Mouse (Mus musculus) c-Kit-positive CD71-positive TER-119-negative erythroid progenitor cells, embryonic 14.5 days (primary cell): Measurements from ENCODE around the gene Krtdap.
"Not testable (repeated sequence)": the region's sequence is repeated elsewhere in the genome, so short reads cannot be mapped to it uniquely, and the experiment has no call there.

Source experiments
- DNase-seq: peaks from one replicate; pipeline ENCODE4 v3.0.0-alpha.2; 2013; ENCODE audit warnings: low read depth

Krtdap gene

DNA sequence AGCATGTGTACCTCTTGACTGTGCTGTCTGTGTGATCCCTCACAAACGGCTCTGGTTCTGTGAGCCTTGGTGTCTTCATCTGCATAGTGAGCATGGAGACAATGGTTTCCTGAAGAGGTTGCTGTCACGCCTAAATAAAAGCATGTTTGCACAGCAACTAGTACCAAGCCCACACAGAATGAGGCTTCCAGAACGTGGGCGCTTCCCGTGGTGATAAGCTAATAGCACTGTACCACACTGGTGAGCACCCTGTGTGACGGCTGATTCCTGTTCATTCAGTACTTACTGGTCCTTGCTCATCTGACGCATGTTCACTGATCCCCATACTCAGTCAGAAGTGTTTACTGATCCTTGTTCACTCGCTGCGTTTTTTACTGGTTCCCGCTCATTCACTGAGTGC, 2.4 kb downstream of the Krtdap start:
- DNase-seq, result no peak

GRCm38 (mm10) chr7:30791921-30792320, 4.2 kb downstream of the Krtdap start:
- DNase-seq, result no peak

GRCm38 (mm10) chr7:30794921-30795320, 7.2 kb downstream of the Krtdap start:
- DNase-seq, result no peak

DNA sequence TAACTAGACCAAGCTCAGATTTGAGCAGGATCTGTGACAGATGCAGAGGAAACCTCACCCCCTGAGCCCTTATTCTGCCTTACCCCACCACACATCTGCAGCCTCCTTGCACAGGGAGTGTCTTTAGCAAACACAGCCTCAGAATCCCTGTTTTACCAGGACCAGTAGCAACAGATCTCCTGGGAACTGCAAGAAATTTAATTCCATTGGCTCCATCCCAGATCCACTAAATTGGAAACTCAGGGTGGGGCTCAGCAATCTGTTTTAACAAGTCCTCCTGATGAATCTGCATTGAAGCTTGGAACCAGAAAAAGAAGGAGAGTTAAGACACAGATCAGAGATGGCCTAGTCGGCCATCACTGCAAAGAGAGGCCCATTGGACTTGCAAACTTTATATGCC, 9.1 kb downstream of the Krtdap start:
- no peak for DNase-seq

DNA sequence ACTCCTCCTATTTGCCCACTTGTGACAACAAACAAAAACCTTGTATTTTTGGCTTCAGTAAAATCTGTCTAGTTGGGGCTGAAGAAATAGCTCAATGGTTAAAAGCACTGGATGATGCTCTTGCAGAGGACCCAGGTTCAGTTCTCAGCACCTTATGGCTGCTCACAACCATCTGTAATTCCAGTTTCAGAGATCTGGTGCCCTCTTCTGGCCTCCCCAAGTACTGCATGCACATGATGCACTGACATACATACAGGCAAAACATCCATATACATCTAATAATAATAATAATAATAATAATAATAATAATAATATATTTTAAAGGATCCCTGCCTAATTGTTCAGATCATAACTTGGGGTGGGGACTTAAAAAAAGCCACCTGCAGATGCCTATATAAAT, 13.0 kb downstream of the Krtdap start:
- no peak for DNase-seq

GRCm38 (mm10) chr7:30803256-30803655, 15.6 kb downstream of the Krtdap start:
- no peak for DNase-seq

GRCm38 (mm10) chr7:30804026-30804715, 16.5 kb downstream of the Krtdap start:
- no peak for DNase-seq

- peak; percentile 36 for DNase-seq
These were observed 18.2 kb downstream of the Krtdap start for GRCm38 (mm10) chr7:30805924-30806323.

DNA sequence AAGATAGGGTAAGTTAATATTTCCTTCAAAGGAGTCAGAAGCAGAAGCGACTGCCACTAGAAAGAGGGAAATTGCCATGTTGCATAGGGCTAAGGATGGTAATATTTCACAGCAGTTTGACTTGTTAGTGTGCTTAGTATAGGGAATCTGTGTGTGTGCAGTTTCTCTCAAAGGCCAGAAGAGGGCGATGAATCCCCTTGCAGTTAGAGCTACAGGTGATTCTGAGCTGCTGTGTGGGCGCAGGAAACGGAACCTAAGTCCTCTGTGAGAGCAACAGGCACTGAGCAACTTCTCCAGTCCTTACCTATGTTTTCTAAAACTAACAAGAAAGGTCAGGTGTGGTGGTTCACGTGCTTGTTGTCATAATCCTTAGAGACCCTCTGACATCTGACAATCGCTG, 22.6 kb downstream of the Krtdap start:
- DNase-seq, result peak; percentile 7

- DNase-seq, result no peak
These were observed 24.1 kb downstream of the Krtdap start for GRCm38 (mm10) chr7:30811757-30812290.

DNA sequence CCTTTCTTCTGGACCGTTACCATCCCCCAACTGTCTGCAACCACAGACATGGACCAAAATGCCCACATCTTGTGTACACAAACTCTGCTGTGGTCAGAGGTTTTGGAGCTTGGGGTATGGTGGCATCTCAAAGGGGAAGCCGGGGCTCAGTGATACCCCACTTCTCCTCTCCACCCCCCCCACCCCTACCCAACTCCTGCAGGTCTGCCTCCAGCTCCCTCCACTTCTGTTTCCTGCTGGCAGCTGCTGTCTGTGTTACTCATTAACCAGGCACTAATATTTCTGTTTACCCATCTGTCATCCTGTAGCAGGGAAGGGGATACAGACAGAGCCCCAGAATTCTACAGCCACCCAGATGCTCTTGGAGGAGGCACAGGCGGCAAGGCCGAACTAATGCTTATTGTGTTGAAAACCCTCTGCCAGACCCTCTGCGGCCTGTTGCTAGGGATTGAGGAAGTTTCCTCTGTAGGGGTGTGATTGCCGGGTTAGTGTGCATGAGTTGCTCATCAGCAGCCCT, 24.7 kb downstream of the Krtdap start:
- no peak for DNase-seq

- DNase-seq, result no peak
These were observed 32.4 kb downstream of the Krtdap start for GRCm38 (mm10) chr7:30820131-30820530.

DNA sequence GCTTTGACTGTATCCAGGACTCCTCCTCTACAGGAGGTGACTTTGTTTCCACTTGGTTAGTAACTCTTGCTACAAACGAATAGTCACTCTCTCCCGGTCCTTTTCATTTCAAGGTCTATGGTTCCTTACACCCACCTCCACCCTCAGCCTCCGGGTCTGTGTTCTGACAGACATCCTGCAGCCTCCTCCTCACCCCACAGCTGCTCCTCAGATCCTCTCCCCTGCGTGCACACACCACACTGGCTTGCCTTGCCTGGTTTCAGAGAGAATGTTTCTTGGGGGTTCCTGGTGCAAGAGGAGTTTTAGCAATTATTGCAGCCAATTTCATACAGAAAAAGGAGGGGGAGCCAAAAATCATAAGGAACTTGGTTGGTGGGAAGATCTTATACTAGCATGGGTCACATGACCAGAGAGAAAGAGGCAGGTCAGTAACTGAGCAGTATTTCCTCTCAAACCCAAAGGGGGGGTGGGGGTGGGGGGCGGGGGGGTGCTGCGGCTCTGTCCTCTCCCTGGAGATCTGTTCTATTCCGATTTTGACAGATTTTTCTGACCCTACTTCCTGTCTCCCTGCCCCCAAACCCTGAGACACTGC, 33.3 kb downstream of the Krtdap start:
- DNase-seq, result no peak

DNA sequence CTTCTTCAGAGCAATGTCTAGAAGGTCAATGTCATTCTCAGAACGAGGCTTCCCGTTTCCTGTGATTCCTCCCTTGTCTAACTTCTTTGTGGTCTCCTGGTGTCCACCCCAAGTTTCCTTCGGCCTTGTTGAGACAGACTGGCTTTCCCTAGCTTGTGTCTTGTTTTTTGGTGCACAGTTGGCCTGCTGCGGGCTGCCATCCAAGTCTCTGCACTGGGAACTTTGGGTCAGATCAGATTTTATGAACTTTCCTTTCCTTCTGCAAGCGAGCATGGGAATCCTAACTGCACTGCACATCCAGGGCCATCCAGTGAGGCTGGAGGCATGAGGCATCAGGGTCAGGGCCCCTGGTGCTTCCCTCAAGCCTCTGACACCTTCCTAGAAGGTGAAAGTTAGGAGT, 33.8 kb downstream of the Krtdap start:
- DNase-seq, result no peak

DNA sequence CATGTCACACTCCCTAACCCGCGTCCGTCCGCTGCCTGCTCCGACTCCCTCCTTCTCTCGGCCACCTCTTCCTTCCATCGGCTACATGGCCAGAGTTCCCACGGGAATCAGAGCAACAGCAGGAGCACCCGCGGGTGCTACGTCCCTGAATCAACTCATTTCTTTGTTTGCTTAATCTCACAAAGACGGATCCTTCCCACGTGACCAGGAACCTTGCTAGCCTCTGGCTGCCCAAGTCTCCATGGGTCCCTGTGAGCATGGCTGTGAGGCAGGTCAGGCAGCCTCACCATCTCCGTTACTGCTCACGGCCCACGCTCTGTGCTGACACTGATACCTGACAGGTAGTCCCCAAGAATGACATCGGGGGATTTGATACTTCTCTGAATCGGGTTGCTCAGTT, 36.0 kb downstream of the Krtdap start, which contains the start of gene Ffar2:
Gene Ffar2 (minus strand): TSS at position 101 of the 400 bp plus-strand sequence.
- no peak for DNase-seq

- DNase-seq, result no peak
These were observed 36.6 kb downstream of the Krtdap start for GRCm38 (mm10) chr7:30824306-30824705.

- no peak for DNase-seq
These were observed 39.0 kb downstream of the Krtdap start for GRCm38 (mm10) chr7:30826660-30827059.

GRCm38 (mm10) chr7:30828871-30829270, 41.2 kb downstream of the Krtdap start:
- DNase-seq, result not testable (repeated sequence)

- DNase-seq, result no peak
These were observed 41.7 kb downstream of the Krtdap start for GRCm38 (mm10) chr7:30829428-30829827.

DNA sequence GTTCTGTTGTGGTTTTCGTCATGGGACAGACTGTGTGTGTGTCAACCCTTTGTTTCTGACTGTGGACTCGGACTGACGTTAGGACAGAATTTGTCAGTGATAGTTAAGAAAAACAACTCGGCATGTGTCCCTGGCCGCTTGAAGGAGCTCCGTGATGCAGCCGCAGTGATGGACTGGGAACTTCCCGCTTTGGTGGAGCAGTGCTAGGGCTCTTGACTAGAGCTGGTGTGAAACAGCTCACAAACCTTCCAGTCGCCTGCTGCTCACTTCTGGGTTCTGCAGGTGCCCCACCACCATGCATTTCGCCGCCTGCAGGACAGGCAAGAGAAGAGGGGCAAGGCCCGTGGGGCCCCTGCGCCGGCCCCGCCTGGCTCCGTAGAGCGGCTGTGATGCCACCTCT, 44.6 kb downstream of the Krtdap start:
- no peak for DNase-seq

- not testable (repeated sequence) for DNase-seq
These were observed 45.0 kb downstream of the Krtdap start for GRCm38 (mm10) chr7:30832684-30833083.

DNA sequence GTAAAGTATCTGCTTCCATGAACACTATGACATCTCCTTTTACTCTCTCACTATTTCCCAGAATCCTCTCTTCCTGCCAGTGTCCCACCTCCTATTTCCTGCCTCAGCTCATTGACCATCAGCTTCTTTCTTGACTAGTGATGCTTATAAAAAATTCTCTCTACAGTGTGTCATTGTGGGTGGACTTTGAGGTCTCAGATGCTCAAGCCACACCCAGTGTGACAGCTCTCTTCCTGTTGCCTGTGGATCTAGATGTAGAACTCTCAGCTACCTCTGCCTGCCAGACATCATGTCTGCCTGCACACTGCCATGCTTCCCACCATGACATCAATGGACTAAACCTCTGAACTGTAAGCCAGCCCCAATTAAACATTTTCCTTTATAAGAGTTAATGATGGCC, 49.6 kb downstream of the Krtdap start:
- no peak for DNase-seq

DNA sequence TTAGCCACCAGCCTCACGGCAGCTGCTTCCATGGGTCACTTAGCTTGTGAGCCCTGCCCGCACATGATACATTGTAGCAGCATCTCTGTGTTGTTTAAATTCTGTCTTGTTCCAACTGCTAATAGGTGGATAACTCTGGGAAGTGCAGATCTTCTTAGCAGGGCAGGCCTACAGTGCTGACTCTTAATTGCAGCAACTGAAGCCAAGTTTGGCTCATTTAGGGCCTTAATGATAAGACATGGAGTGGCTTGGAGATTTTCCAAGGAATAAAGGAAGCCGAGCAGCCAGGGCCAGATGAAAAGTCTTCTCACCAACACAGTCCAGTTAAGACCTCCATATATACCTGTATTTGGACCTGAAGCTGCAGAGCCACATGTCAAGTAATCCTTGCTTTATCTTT, 52.6 kb downstream of the Krtdap start:
- no peak for DNase-seq
